Mouse (Mus musculus): ENCODE measurements at regions not wholly inside any gene's neighbourhood (a gene's known extent, or its start where the extent isn't known, plus 50 kb on each side); places are given as distances from the start of the nearest gene placed in this dataset.

GRCm38 (mm10) chr9:25951144-25951543 is 469.8 kb downstream of the Eepd1 start:
- no peak for DNase-seq (ENCODE audit: low spot score in 2 of 2)
- intact Hi-C loops (cut with DNase I), result no loop called here

GRCm38 (mm10) chr9:25959082-25959481 is 477.7 kb downstream of the Eepd1 start:
- peak; percentile 7 to 59 for DNase-seq (ENCODE audit: low spot score in 2 of 2)
- intact Hi-C loops (cut with DNase I), result no loop called here

GRCm38 (mm10) chr9:25985450-25985849 is 504.1 kb downstream of the Eepd1 start:
- intact Hi-C loops (cut with DNase I), result no loop called here
- DNase-seq (ENCODE audit: low spot score in 2 of 2), result no peak

- no peak for DNase-seq (ENCODE audit: low spot score in 2 of 2)
- intact Hi-C loops (cut with DNase I), result no loop called here
Measured at GRCm38 (mm10) chr9:25985920-25986319, 504.6 kb downstream of the Eepd1 start.

- intact Hi-C loops (cut with DNase I), result no loop called here
- no peak for DNase-seq (ENCODE audit: low spot score in 2 of 2)
Measured at GRCm38 (mm10) chr9:26001821-26002220, 520.5 kb downstream of the Eepd1 start.
